Mouse (Mus musculus): ENCODE data around the gene Bub1b.
A peak's percentile ranks its signal among the peaks of the same experiment; 100 is the strongest.

- TF ChIP-seq CTCF (IDR thresholded peaks at IDR 0.05; ENCODE audit: low read depth), result peak; percentile 52
- no peak for TF ChIP-seq EP300 (optimal IDR thresholded peaks at IDR 0.05)
Measured at GRCm38 (mm10) chr2:118548421-118549221, 49.4 kb upstream of the Bub1b start.

All from stomach, postnatal 0 days (tissue).